Mouse (Mus musculus) heart, embryonic 11.5 days (tissue): ENCODE data around the gene Cpt1b. TPM values are rescaled to one million over a fixed set of nuclear protein-coding genes. Genes with fewer than 3 reads are reported as not detected.

Experiments used
- ATAC-seq: fragments of 200-750 bp; cut with Nextera tagmentation; replicated peaks from 2 replicates; pipeline ENCODE4 v1.8.0; 2017; ENCODE audit warnings: moderate library complexity; ENCODE audit not compliant: insufficient number of reproducible peaks, low FRiP score, low TSS enrichment
- H3K27ac ChIP-seq: fragments of 300-500 bp; sonication (generic); 2 replicates; pipeline ENCODE4 v1.5.1; 2014; ENCODE audit warnings: mild to moderate bottlenecking, low read depth, low read length
- H3K27me3 ChIP-seq: fragments of 300-500 bp; sonication (generic); 2 replicates; pipeline ENCODE4 v1.6.1; 2014; ENCODE audit warnings: mild to moderate bottlenecking, low read length, mixed read lengths; ENCODE audit not compliant: control insufficient read depth, insufficient read depth
- H3K36me3 ChIP-seq: fragments of 300-500 bp; sonication (generic); 2 replicates; pipeline ENCODE4 v1.6.1; 2014; ENCODE audit warnings: mild to moderate bottlenecking, low read length, moderate library complexity, mixed read lengths; ENCODE audit not compliant: control insufficient read depth, insufficient read depth
- H3K4me1 ChIP-seq: fragments of 300-500 bp; sonication (generic); 2 replicates; pipeline ENCODE4 v1.6.1; 2014; ENCODE audit warnings: low read length; ENCODE audit not compliant: control insufficient read depth, insufficient read depth
- H3K4me2 ChIP-seq: fragments of 300-500 bp; sonication (generic); 2 replicates; pipeline ENCODE4 v1.6.1; 2014; ENCODE audit warnings: mild to moderate bottlenecking, moderate library complexity
- H3K4me3 ChIP-seq: fragments of 300-500 bp; sonication (generic); 2 replicates; pipeline ENCODE4 v1.5.1; 2014; ENCODE audit warnings: low read depth, low read length
- H3K9ac ChIP-seq: fragments of 300-500 bp; sonication (generic); 2 replicates; pipeline ENCODE4 v1.6.1; 2014; ENCODE audit warnings: mild to moderate bottlenecking, low read depth, low read length, moderate library complexity
- H3K9me3 ChIP-seq: fragments of 300-500 bp; sonication (generic); replicated peaks from 2 replicates; pipeline ENCODE4 v1.6.1; 2016; ENCODE audit warnings: low read length; ENCODE audit not compliant: control insufficient read depth
- WGBS: fragments of 180-500 bp; shearing (Covaris S2); extraction: QIAGEN DNeasy Blood & Tissue Kit; methylation state at CpG from one replicate; pipeline ENCODE4 v1.1.7; 2014; ENCODE audit not compliant: insufficient replicate concordance; 5-methylcytosine and 5-hydroxymethylcytosine counted together
- polyA plus RNA-seq: library from polyadenylated mRNA; unstranded; fragments of >200 nt; fragmentation: Nextera tagmentation; extraction: Ambion mirVana; gene quantifications from 2 replicates; pipeline ENCODE4 v1.2.1, GENCODE M21; 2014

Gene Cpt1b
- polyA plus RNA-seq, 1 experiment from 2014 or later = 111 TPM

DNA sequence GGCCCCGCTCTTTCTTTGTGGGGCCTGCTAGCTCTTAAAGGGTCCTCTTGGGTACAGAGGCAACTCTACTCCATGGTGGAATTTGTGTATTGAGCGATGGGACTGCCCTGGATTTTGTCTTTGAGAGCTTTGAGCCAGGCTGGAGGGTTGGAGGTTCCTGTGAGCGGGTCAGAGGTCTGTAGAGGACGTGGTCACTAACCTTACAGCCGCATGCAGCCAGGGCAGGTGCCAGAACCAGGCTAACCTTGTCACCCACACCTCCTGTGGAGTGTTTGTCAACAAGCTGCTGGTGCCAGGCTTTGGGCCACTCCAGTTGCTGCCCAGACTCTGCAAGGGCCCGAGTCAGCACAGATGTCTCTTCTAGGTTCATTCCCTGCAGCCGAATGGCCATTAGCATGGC lies 49.6 kb downstream of the Cpt1b start:
- H3K27ac ChIP-seq = no peak overlapping the region
- WGBS = 72% methylated on average over 7 of the region's 7 CpGs

DNA sequence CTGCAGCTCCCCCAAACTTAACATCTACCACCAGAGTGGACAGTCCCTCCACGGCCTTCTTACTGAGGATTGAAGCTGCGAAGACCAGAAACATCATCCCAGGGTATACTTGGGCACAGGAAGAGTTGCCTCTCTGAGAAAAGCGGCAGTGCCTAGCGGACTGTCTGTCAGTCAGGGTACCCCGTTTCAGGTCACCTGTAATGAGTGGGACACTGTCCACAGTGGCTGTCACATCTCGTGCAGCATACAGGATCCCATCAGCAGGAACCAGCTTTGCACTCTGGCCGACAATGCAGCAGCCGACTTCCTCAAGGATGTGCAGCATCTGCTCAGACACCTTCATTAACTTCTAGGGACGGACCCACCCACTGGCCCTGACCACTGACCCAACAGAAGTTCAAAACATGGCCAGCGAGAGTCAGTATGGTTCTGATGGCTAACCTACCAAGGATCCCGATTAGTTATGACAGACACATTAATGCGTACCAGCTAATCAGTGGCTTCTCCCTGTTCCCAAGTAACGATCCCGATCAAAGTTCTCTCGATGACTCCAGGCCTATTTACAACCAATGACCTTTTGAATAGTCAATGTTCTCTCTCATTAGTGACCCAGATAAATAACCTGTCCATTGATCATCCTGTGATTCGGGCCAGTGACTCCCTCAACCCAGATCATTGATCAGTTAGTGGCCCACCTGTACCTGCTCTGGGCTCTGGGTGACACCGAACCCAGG lies 50.7 kb downstream of the Cpt1b start:
- ATAC-seq = no peak
- peaks cover 20% of the 10 kb centered on the region for H3K36me3 ChIP-seq
- no peak overlapping the region for H3K9ac ChIP-seq
- no peak overlapping the region for H3K27ac ChIP-seq
- H3K4me3 ChIP-seq = no peak overlapping the region
- peaks cover 39% of the 10 kb centered on the region for H3K27me3 ChIP-seq
- H3K9me3 ChIP-seq = no peaks in the 10 kb centered on the region
- H3K4me2 ChIP-seq = no peak overlapping the region; the same call in 1 of the 2 replicates
- peaks cover 25% of the 10 kb centered on the region for H3K4me1 ChIP-seq
- 92% methylated on average over 17 of the region's 17 CpGs for WGBS

More for the DNA sequence above, 49.6 kb downstream of the Cpt1b start:
- no peaks in the 10 kb centered on the region for H3K9me3 ChIP-seq
- no peak overlapping the region for H3K4me3 ChIP-seq
- H3K4me1 ChIP-seq = peaks cover 25% of the 10 kb centered on the region
- H3K4me2 ChIP-seq = no peak overlapping the region
- H3K27me3 ChIP-seq = peaks cover 43% of the 10 kb centered on the region
- no peak overlapping the region for H3K9ac ChIP-seq
- no peak for ATAC-seq
- H3K36me3 ChIP-seq = peaks cover 13% of the 10 kb centered on the region

DNA sequence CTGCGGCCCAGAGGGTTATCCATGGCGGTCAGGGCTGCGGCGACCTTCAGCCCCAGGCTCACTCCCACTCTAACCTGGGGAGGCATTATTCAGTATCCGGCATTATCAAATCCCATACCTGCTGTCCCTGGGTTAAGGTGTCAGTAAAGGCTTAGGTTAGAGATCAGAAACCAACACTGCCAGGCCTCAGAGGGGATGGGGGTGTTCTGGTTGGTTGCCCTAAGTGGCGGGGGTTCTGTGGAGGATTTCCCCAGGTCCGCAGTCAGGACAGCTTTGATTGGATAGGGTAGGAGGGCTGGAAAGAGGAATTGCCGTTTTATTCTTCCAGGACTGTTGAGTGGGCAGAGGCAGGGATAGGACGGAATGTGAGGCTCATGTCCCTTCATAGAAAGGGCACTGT lies 51.3 kb downstream of the Cpt1b start:
- 51% methylated on average over 9 of the region's 9 CpGs for WGBS
- Histone ChIP-seq H3K9me3 (no peaks in the 10 kb centered on the region), H3K36me3 (peaks cover 26% of the 10 kb centered on the region), H3K4me3 (peak overlapping the region; percentile 72), H3K27me3 (peaks cover 34% of the 10 kb centered on the region), H3K4me1 (peaks cover 23% of the 10 kb centered on the region), H3K4me2 (peak overlapping the region; percentile 82), H3K9ac (peak overlapping the region; percentile 79), H3K27ac (peak overlapping the region; percentile 94)
- ATAC-seq = 0 out of 2 replicates have a peak, but pooled peaks have one; percentile 1

DNA sequence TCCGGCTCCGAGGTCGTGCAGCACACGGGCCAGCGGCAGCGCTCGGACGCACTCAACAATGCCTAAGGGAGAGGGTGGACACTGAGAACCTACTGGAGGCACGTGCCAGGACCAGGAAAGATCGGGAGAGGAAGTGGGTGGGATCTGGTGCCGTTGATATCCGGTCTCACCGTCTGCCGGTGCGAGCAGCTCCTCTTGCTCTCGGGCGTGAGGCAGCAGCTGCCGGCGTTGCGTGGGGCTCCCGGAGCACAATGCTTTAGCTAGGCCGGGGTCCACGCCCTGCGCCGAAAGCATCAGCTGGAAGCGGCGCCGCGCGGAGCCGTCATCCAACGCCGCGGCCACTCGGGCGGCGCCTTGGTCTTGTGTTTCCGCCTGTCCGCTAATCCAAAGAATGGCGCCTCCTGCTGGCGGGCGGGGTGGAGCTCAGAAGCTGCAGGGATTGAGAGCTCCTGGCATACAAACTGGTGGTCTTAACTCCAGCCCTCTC lies 51.9 kb downstream of the Cpt1b start, which contains the start of gene Sco2:
Sco2 (minus strand) TSS at position 85 of the 487 bp plus-strand sequence.
- peaks cover 17% of the 10 kb centered on the region for H3K4me1 ChIP-seq
- peaks cover 28% of the 10 kb centered on the region for H3K36me3 ChIP-seq
- H3K4me3 ChIP-seq = peak within 1 kb of the TSS; percentile 72
- peaks cover 29% of the 10 kb centered on the region for H3K27me3 ChIP-seq
- H3K4me2 ChIP-seq = peak within 1 kb of the TSS; percentile 82
- peak within 1 kb of the TSS; percentile 94 for H3K27ac ChIP-seq
- under 1% methylated on average over 42 of the region's 42 CpGs for WGBS
- H3K9me3 ChIP-seq = no peaks in the 10 kb centered on the region
- peak; percentile 79 for ATAC-seq
- H3K9ac ChIP-seq = peak within 1 kb of the TSS; percentile 79

DNA sequence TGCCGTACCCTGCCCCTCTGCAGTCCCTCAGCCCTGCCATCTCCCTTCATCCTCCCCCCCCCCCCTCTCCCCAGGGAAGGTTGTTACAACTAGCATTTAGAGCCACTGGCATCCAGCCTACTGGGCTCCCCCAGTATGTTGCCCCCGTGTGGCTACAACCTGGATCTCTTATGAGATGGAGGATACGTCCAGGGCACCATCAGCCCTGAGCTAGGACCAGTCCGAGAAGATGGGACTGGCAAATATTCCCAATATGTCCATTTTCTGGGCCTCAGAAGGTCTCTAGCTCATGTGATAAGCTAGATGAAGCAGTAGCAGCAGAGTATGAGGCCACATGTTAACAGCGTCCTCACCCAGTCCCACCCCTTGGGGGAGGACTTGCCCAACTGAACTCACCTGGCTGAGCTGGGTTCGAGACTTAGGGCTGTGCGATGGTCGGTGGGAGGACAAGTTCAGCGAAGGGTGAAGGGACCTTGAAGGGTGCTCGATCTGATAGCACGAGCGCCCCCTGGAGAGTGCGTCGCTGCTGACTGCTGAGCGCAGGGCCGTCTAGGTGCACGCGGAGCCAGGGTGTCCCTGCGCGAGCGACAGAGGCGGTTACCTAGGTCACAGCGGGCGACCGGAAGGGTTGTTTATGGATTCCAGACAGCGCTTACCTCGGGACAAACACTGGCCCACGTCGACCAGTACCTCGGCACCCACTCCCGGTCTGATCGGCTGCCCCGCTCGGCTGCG lies 52.5 kb downstream of the Cpt1b start:
- peak overlapping the region; percentile 82 for H3K4me2 ChIP-seq
- no peaks in the 10 kb centered on the region for H3K9me3 ChIP-seq

DNA sequence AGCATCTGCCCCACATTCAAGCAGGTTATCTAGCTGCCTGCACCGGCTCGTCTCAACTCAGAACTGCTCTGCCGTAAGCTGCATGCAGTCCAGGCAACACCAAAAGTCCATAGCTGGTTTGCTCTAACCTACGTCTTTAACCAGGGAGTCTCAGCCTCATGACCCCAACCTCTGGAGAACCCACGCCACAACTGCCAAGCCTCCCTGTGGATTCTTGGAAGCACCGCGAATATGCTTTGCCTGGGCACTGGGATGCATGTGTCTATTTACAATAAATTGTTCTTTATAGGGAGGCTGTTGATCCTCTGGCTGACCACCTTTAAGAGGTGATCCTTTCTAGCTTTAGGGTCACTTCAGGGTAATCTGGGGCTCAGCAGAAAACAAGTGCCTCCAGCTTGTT lies 53.1 kb downstream of the Cpt1b start:
- peak overlapping the region; percentile 94; the same call in 1 of the 2 replicates for H3K27ac ChIP-seq
- H3K4me2 ChIP-seq = peak overlapping the region; percentile 82
- ATAC-seq = no peak
- H3K36me3 ChIP-seq = peaks cover 40% of the 10 kb centered on the region
- H3K4me3 ChIP-seq = peak overlapping the region; percentile 72
- H3K9me3 ChIP-seq = no peaks in the 10 kb centered on the region
- peak overlapping the region; percentile 79; the same call in 1 of the 2 replicates for H3K9ac ChIP-seq
- H3K27me3 ChIP-seq = peaks cover 16% of the 10 kb centered on the region
- 80% methylated on average over 7 of the region's 7 CpGs for WGBS
- H3K4me1 ChIP-seq = peaks cover 10% of the 10 kb centered on the region

More for the DNA sequence above, 52.5 kb downstream of the Cpt1b start:
- H3K4me3 ChIP-seq = peak overlapping the region; percentile 72
- peak overlapping the region; percentile 79 for H3K9ac ChIP-seq
- peaks cover 33% of the 10 kb centered on the region for H3K36me3 ChIP-seq
- H3K4me1 ChIP-seq = peaks cover 11% of the 10 kb centered on the region
- peak overlapping the region; percentile 94 for H3K27ac ChIP-seq
- ATAC-seq = peak; percentile 71
- 2% methylated on average over 35 of the region's 35 CpGs for WGBS
- H3K27me3 ChIP-seq = peaks cover 23% of the 10 kb centered on the region

DNA sequence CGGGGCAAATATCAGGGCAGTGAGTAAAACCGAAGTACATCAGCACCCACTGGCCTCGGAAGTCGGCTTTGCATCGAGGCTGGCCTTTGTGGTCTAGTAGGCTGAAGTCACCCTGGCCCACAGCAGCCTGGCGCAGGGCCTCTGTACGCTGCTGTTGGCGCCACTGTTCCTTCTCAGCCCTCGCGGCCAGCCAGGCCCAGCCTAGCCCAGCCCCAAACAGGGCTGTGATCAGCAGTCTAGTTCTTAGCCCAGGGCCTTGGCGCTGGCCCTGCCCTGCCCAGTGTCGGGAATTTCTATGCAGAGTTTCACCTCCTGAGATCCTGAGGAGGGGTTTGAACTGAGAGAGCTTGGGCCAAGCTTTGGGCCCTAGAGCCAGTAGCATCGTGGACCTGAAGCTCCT lies 53.6 kb downstream of the Cpt1b start:
- Histone ChIP-seq H3K9ac (no peak overlapping the region), H3K27ac (no peak overlapping the region), H3K27me3 (peaks cover 12% of the 10 kb centered on the region), H3K9me3 (no peaks in the 10 kb centered on the region), H3K36me3 (peaks cover 42% of the 10 kb centered on the region), H3K4me1 (peaks cover 10% of the 10 kb centered on the region; the same call in 1 of the 2 replicates), H3K4me2 (no peak overlapping the region), H3K4me3 (no peak overlapping the region)
- 92% methylated on average over 13 of the region's 13 CpGs for WGBS
- ATAC-seq = no peak
